Mouse (Mus musculus) naive thymus-derived CD4-positive, alpha-beta T cell, adult 2 months (primary cell): ENCODE measurements around the gene Cops9.

Experiments used
- DNase-seq: peaks from one replicate; pipeline ENCODE4 v3.0.0-alpha.2; 2011; ENCODE audit warnings: low read depth

Gene Cops9

DNA sequence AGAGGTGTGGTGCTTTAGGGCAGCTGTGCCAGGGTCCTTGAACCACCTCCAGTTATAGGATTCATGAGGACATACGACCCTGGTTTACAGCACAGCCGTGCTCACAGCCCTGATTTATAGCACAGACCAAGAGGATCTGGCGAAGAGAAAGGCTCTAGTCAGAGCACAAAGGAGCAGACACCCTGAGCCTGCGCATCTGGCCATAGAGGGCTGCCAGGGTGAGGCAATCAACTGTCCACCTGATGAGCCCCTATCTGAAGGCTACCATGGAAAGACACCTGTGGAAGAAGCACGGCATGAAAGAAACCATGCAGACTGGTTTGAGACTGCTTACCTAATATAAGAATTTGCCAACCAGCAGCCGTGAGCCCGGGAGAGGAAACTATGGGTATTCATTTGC lies 4.8 kb upstream of the Cops9 start:
- no peak for DNase-seq

DNA sequence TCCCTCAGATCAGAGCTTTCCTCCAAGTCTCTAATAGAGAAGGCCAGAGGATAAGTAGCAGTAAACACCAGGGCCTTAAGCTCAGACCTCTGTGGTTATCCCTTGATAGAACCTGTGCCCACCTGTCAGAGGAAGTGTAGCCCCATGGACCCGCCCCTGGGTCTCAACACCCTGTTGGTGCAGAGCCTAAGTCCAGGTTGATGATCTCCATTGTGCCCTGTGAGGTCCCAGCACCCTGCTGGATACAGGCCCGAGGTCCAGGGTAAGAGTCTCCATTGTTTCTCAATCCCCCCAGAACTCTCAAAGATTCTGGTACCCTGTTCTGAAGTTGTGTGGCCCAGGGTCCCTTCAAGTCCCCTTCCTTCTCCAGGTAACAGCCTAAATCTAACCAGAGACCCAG lies 4.3 kb upstream of the Cops9 start:
- no peak for DNase-seq

- DNase-seq: no peak
Measured at GRCm38 (mm10) chr1:92644916-92645315, 3.1 kb upstream of the Cops9 start.

GRCm38 (mm10) chr1:92643691-92644090 lies 1.9 kb upstream of the Cops9 start:
- DNase-seq: no peak

- DNase-seq: peak; percentile 57
Measured at GRCm38 (mm10) chr1:92640393-92640792, 1.4 kb downstream of the Cops9 start.

DNA sequence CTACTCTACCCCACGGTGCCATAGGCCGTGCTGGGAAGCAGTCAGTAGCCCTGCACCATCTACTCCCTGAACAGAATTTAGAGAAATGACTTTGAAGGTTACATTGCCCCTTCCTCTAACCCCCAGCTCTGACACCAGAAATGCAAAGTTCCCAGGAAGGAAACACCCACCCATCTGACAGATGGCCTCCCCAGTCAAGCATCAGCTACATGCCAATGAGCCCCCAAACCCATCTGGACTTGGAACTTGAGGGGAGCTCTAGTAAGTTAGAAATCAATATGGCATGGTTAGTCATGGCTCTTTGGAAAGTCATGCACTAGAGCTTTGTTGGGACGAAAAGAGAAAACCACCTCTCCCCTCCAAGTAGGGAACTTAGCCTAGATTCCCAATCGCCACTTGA lies 3.0 kb downstream of the Cops9 start:
- no peak for DNase-seq

- no peak for DNase-seq
Measured at GRCm38 (mm10) chr1:92638181-92638580, 3.6 kb downstream of the Cops9 start.

GRCm38 (mm10) chr1:92637501-92638172 lies 4.1 kb downstream of the Cops9 start:
- no peak for DNase-seq

- DNase-seq: no peak
Measured at GRCm38 (mm10) chr1:92636676-92637075, 5.1 kb downstream of the Cops9 start.

GRCm38 (mm10) chr1:92636015-92636414 lies 5.8 kb downstream of the Cops9 start:
- no peak for DNase-seq

GRCm38 (mm10) chr1:92634976-92635599 lies 6.7 kb downstream of the Cops9 start:
- no peak for DNase-seq

DNA sequence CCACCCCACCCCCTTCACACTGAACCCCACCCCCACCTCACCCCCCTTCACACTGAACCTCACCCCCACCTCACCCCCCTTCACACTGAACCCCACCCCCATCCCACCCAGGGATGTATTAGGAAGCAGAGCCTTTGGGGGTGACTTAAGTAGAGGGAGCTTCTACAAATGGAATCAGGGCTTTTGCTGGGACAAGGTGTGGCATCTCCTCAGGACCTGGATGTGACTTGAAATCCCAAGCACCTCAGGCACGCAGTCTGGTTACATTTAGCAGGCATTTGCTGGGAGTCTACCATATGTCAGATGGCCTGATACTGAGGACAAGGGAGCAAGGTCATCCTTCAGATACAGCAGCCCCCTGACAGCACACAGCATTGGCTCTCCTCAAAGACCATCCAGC lies 7.2 kb downstream of the Cops9 start:
- no peak for DNase-seq

GRCm38 (mm10) chr1:92633726-92634125 lies 8.1 kb downstream of the Cops9 start:
- DNase-seq: no peak

DNA sequence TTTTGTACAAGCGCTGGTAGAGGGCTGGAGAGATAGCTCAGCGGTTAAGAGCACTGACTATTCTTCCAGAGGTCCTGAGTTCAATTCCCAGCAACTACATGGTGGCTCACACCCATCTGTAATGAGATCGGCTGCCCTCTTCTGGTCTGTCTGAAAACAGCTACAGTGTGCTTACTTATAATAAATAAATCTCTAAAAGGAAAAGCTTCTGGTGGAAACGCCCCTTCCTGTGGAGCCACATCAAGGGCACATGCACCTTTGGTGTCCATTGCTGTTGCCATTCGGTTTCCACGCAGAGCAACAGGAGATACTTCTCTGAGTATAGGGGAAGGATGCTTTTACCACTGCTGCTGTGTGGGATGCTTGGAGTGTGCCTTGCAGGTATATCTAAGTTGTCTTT lies 8.8 kb downstream of the Cops9 start:
- DNase-seq: peak; percentile 71

- no peak for DNase-seq
Measured at GRCm38 (mm10) chr1:92632196-92632595, 9.6 kb downstream of the Cops9 start.

DNA sequence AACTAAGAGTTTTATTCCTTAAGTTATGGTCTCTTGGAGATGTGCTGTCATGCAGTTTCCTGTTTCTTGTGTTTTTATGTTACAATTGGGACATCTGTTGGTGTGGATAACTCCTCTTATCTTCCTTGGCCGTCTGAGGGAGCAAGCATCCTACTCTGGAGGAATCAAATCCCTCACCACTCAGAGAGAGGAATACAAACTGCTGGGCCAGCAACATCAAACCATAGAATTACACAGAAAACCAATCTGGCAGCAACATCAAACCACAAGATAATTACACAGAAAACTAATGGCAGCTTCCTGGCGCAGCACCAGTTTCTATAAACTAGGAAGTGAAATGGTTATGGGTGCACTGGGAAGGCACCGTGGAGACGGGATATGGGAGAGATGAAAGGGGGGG lies 13.6 kb downstream of the Cops9 start:
- DNase-seq: no peak

DNA sequence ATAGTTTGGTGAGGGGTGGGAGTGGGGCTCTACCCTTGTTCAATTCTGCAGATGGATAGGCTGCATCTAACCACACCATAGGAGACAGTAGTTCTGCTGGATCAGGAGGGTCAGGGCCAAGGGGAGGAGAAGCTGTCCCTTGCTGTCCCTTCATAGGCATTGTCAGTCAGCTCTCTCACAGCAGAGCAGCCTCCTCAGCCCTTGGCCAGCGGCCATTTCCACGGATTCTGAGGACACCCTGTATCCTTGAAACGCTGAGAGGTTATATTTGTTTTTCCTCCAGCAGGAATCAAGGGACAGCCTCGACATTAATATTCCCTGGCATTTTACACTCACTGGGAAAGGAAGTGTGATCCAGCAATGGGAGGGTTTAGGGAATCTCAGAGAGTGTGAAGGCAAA lies 23.4 kb downstream of the Cops9 start:
- no peak for DNase-seq

GRCm38 (mm10) chr1:92617488-92617887 lies 24.3 kb downstream of the Cops9 start, which contains the start of gene Olfr12:
Gene Olfr12 (plus strand): TSS chr1:92617788.
- no peak for DNase-seq

DNA sequence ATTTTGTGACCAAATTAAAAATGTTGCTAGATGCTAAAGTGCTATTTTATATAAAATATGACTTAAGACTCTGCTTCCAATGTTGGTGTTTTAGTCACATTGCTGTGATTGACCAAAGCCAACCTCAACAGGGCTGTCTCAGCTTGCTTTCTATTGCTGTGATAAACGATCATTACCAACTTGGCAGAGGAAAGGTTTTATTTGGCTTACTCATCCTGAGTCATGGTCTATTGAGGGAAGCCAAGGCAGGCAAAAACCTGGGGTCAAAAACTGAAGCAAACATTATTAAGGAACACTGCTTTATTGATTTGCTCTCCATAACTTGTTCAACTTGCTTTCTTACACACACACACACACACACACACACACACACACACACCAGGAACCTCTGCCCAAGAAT lies 25.7 kb downstream of the Cops9 start:
- no peak for DNase-seq

DNA sequence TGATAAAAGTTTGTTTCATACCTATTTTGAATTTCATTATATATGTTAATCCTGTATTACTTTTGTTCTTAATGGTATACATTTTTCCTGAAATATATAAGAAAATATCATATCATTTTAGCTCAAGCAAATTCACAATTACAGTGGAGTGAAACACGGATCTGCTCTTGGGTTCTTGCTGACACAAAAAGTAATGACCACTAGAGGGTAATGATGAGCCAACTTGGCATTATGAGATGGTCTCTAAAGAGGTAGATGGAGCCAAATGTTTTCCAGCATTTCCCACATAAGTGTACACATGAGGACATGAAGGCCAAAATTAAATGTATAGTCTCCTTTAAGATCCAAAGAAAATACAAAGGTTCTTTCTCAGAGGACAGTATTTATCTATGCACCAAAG lies 27.3 kb downstream of the Cops9 start:
- peak; percentile 36 for DNase-seq

GRCm38 (mm10) chr1:92613175-92613574 lies 28.6 kb downstream of the Cops9 start:
- no peak for DNase-seq

GRCm38 (mm10) chr1:92611008-92611407 lies 30.8 kb downstream of the Cops9 start:
- DNase-seq: peak; percentile 74

DNA sequence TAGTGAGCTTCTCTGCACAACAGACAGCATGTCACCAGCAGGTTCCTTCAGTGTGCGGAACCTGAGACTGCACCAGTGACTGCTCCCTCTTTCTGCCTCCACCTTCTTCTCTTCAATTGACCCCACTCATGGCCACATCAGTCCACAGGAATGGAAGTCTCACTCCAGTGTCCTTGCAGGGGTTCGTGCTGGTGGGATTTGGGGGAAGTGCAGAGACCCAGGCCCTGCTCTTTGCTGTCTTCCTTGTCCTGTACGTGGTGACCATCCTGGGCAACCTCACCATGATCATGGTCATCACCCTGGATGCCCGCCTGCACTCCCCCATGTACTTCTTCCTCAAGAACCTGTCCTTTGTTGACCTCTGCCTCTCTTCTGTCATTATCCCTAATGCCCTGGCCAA lies 34.1 kb downstream of the Cops9 start:
- DNase-seq: no peak

- DNase-seq: no peak
Measured at GRCm38 (mm10) chr1:92605482-92605881, 36.3 kb downstream of the Cops9 start, which contains the start of gene Olfr1410. Gene Olfr1410 (plus strand): TSS chr1:92605782.
